Mouse (Mus musculus) heart, embryonic 12.5 days (tissue): ENCODE data around the gene Atf5. TPM values are rescaled to one million over a fixed set of nuclear protein-coding genes. Genes with fewer than 3 reads are reported as not detected.

Experiments
- ATAC-seq: fragments of 200-750 bp; cut with Nextera tagmentation; 2 replicates; pipeline ENCODE4 v1.8.0; 2017; ENCODE audit warnings: moderate TSS enrichment, moderate library complexity; ENCODE audit not compliant: insufficient number of reproducible peaks, low FRiP score
- H3K27ac ChIP-seq: fragments of 300-500 bp; sonication (generic); 2 replicates; pipeline ENCODE4 v1.5.1; 2016; ENCODE audit warnings: mild to moderate bottlenecking, moderate library complexity; ENCODE audit not compliant: poor library complexity, severe bottlenecking
- H3K27me3 ChIP-seq: fragments of 300-500 bp; sonication (generic); replicated peaks from 2 replicates; pipeline ENCODE4 v1.6.1; 2016; ENCODE audit warnings: mild to moderate bottlenecking, moderate library complexity
- H3K36me3 ChIP-seq: fragments of 300-500 bp; sonication (generic); 2 replicates; pipeline ENCODE4 v1.6.1; 2016; ENCODE audit warnings: mild to moderate bottlenecking, moderate library complexity
- H3K4me1 ChIP-seq: fragments of 300-500 bp; sonication (generic); replicated peaks from 2 replicates; pipeline ENCODE4 v1.6.1; 2016; ENCODE audit warnings: mild to moderate bottlenecking
- H3K4me2 ChIP-seq: fragments of 300-500 bp; sonication (generic); 2 replicates; pipeline ENCODE4 v1.6.1; 2016; ENCODE audit warnings: mild to moderate bottlenecking, moderate library complexity
- H3K4me3 ChIP-seq: fragments of 300-500 bp; sonication (generic); 2 replicates; pipeline ENCODE4 v1.5.1; 2016; ENCODE audit warnings: mild to moderate bottlenecking
- H3K9ac ChIP-seq: fragments of 300-500 bp; sonication (generic); 2 replicates; pipeline ENCODE4 v1.6.1; 2016; ENCODE audit warnings: mild to moderate bottlenecking, moderate library complexity
- H3K9me3 ChIP-seq: fragments of 300-500 bp; sonication (generic); replicated peaks from 2 replicates; pipeline ENCODE4 v1.6.1; 2016; ENCODE audit warnings: mild to moderate bottlenecking, moderate library complexity
- WGBS: fragments of 180-500 bp; shearing (Covaris S2); methylation state at CpG from one replicate; pipeline ENCODE4 v1.1.7; 2016; 5-methylcytosine and 5-hydroxymethylcytosine counted together
- polyA plus RNA-seq: library from polyadenylated mRNA; unstranded; fragments of >200 nt; fragmentation: Nextera tagmentation; extraction: Ambion mirVana; gene quantifications from 2 replicates; pipeline ENCODE4 v1.2.1, GENCODE M21; 2016

Gene Atf5
- polyA plus RNA-seq, 1 experiment from 2014 or later: 2.6 TPM

GRCm38 (mm10) chr7:44856265-44856916, 39.9 kb upstream of the Atf5 start:
- H3K4me2 ChIP-seq: peak overlapping the region; percentile 95
- peaks cover 67% of the 10 kb centered on the region for H3K4me1 ChIP-seq
- no peaks in the 10 kb centered on the region for H3K27me3 ChIP-seq
- peak overlapping the region; percentile 66 for H3K4me3 ChIP-seq
- WGBS: 57% methylated on average over 9 of the region's 9 CpGs
- H3K9me3 ChIP-seq: no peaks in the 10 kb centered on the region
- H3K36me3 ChIP-seq: peaks cover 29% of the 10 kb centered on the region
- H3K27ac ChIP-seq: peak overlapping the region; percentile 86
- no peak for ATAC-seq
- H3K9ac ChIP-seq: no peak overlapping the region; the same call in 1 of the 2 replicates

- ATAC-seq: no peak
- Histone ChIP-seq H3K27me3 (no peaks in the 10 kb centered on the region), H3K4me2 (peak overlapping the region; percentile 82), H3K27ac (peak overlapping the region; percentile 97), H3K36me3 (peaks cover 25% of the 10 kb centered on the region), H3K4me3 (peak overlapping the region; percentile 52), H3K9ac (peak overlapping the region; percentile 77), H3K9me3 (no peaks in the 10 kb centered on the region), H3K4me1 (peaks cover 70% of the 10 kb centered on the region)
- 46% methylated on average over 10 of the region's 10 CpGs for WGBS
Measured at GRCm38 (mm10) chr7:44855036-44855435, 38.6 kb upstream of the Atf5 start.

DNA sequence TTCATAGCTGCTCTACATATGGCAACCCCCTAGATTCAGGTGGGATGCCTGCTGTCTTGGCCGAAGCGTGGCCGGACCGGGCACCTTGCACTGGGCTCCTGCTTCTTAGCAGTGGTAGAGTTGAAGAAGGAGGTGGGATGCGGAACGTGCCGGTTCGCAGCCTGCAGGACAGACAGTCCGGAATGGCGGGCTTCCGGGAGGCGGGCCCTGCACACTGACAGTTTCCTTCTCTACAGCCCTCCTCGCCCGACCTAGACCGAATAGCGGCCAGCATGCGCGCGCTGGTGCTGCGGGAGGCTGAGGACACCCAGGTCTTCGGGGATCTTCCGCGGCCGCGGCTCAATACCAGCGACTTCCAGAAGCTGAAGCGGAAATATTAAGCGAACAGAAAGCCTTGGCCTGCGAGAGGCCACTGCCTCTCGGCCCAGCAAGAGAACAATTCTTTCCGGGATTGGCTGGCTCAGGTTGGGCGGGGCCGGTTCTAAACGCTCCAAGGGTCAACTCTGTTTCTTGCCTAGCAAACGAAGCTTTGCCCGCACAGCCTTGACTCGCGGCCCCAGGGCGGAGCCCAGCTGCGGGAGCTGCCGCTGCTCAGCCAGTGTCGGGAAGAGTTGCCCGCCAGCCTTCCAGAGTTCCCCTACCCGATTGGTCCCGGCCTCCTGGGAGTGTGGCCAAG, 38.0 kb upstream of the Atf5 start:
- peak overlapping the region; percentile 97 for H3K27ac ChIP-seq
- H3K36me3 ChIP-seq: peaks cover 21% of the 10 kb centered on the region
- H3K4me3 ChIP-seq: peak overlapping the region; percentile 52
- H3K4me2 ChIP-seq: peak overlapping the region; percentile 82
- peaks cover 70% of the 10 kb centered on the region for H3K4me1 ChIP-seq
- H3K9me3 ChIP-seq: no peaks in the 10 kb centered on the region
- H3K9ac ChIP-seq: peak overlapping the region; percentile 77
- peak; percentile 64 for ATAC-seq
- under 1% methylated on average over 45 of the region's 45 CpGs for WGBS
- H3K27me3 ChIP-seq: no peaks in the 10 kb centered on the region

DNA sequence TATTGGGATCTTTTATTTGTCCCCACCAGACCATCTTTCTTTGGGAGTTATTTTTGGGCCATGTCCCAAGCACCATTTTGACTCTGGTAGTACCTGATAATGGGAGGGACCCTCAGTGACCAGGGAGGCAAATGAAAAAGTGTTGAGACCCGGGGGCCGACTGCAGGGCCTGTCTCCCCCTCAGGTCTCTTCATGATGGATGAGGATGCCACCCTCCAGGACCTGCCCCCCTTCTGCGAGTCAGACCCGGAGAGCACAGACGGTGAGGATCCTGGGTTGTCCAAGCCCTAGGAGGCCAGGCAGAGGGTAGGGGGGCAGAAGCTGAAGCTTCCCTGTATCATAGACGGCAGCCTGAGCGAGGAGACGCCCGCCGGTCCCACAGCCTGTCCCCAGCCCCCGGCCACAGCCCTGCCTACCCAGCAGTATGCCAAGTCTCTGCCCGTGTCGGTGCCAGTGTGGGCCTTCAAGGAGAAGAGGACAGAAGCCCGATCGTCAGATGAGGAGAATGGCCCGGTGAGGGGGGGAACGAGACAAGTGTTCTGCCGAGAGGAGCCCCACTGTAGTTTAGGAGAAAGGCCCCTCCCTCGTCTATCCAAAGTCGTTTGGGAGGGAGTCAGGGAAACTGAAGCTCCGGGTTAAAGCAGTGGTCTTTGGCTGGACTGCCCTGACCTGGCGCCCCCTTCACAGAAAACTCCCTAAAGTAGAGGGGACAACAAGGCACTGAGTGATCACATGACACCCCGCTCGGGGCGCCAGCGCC, 37.3 kb upstream of the Atf5 start:
- peaks cover 70% of the 10 kb centered on the region for H3K4me1 ChIP-seq
- peak overlapping the region; percentile 97 for H3K27ac ChIP-seq
- ATAC-seq: peak; percentile 13
- no peaks in the 10 kb centered on the region for H3K9me3 ChIP-seq
- H3K36me3 ChIP-seq: peaks cover 21% of the 10 kb centered on the region
- peak overlapping the region; percentile 77 for H3K9ac ChIP-seq
- H3K27me3 ChIP-seq: no peaks in the 10 kb centered on the region
- H3K4me2 ChIP-seq: peak overlapping the region; percentile 82
- peak overlapping the region; percentile 52 for H3K4me3 ChIP-seq
- 33% methylated on average over 26 of the region's 26 CpGs for WGBS

DNA sequence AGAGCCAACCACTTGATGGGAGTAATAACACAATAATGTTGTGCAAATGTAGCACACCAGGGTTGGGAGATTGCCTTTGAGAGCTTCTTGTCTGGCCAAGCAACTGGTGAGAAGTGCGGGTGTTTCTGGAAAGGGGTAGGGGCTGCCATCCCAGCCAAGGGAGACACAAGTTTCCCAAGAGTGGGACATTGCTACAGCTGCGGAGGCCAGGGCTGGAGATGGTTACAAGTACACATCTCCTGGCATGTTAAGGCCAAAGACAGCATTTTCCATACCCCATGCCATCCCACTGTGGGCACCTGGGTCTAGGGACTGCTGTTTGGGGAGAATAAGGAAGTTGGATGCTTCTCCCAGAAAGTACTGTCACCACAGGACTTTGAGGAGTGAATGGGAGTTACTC, 36.6 kb upstream of the Atf5 start:
- Histone ChIP-seq H3K4me2 (no peak overlapping the region; the same call in 1 of the 2 replicates), H3K27ac (no peak overlapping the region), H3K9me3 (no peaks in the 10 kb centered on the region), H3K36me3 (peaks cover 21% of the 10 kb centered on the region), H3K27me3 (no peaks in the 10 kb centered on the region), H3K4me3 (no peak overlapping the region), H3K9ac (no peak overlapping the region), H3K4me1 (peaks cover 66% of the 10 kb centered on the region)
- 93% methylated on average over 2 of the region's 2 CpGs for WGBS
- no peak for ATAC-seq

DNA sequence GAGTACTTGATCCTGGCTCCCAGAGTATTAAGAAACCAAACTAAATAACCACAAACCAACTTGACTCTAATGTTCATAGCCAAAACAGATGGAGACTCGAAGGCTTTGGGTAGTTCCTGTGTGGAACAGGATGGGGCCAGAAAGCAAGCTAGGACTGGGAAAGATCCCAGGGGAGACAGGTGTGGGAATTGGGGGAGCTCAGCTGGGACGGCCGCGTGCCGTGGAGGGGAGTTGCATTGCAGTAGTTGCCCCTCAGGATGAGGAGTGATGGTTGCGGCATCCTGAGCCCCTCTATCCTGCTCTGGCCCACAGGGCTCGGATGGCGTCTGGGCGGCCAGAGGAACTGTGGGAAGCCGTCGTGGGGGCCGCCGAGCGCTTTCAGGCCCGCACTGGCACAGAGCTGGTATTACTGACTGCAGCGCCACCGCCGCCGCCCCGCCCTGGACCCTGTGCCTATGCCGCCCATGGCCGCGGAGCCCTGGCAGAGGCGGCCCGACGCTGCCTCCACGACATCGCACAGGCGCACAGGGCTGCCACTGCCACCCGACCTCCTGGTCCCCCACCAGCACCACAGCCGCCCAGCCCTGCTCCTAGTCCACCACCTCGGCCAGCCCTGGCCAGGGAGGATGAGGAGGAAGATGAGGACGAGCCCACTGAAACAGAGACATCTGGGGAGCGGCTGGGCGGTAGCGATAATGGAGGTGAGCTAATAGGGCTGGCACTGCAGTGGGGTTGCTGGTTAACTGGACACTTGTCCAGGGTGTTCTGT, 36.0 kb upstream of the Atf5 start:
- peaks cover 21% of the 10 kb centered on the region for H3K36me3 ChIP-seq
- ATAC-seq: no peak
- no peak overlapping the region; the same call in 1 of the 2 replicates for H3K4me2 ChIP-seq
- H3K27ac ChIP-seq: no peak overlapping the region
- H3K27me3 ChIP-seq: no peaks in the 10 kb centered on the region
- H3K9me3 ChIP-seq: no peaks in the 10 kb centered on the region
- WGBS: 87% methylated on average over 36 of the region's 36 CpGs
- H3K4me1 ChIP-seq: peaks cover 66% of the 10 kb centered on the region
- H3K4me3 ChIP-seq: no peak overlapping the region
- H3K9ac ChIP-seq: no peak overlapping the region

DNA sequence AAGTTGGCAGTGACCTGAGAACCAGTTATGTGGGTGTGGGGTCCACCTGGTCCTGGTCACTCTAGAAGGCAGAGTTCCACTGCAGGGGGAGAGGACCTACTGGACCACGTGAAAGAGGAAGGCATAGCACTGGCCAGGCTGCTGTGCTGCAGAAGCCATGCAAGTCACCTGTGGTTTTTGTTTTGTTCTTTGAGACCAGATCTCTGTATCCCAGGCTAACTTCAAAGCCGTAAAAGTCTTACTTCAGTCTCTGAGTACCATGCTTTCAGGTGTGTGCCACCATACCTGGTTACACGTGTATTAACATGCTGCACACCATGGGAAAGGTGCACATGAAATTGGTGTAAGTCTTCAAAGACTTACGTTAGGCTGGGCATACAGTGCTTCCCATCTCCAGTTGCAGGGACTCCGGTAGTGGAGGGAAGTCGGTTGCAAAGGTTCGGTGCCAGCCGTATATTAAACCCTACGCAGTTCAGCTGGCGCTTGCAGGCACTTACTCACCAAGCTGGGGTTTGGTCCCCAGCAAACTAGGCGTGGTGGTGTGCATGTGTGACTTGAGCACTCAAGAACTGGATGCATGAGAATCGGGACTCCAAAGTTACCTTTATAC, 35.3 kb upstream of the Atf5 start:
- Histone ChIP-seq H3K27ac (no peak overlapping the region), H3K36me3 (peaks cover 24% of the 10 kb centered on the region), H3K4me1 (peaks cover 67% of the 10 kb centered on the region), H3K4me3 (peak overlapping the region; percentile 91; the same call in 1 of the 2 replicates), H3K4me2 (peak overlapping the region; percentile 94; the same call in 1 of the 2 replicates), H3K9ac (peak overlapping the region; percentile 94), H3K27me3 (no peaks in the 10 kb centered on the region), H3K9me3 (no peaks in the 10 kb centered on the region)
- 93% methylated on average over 12 of the region's 12 CpGs for WGBS
- no peak for ATAC-seq

GRCm38 (mm10) chr7:44850789-44851624, 34.5 kb upstream of the Atf5 start:
- ATAC-seq: no peak
- peak overlapping the region; percentile 98 for H3K27ac ChIP-seq
- H3K9ac ChIP-seq: peak overlapping the region; percentile 94
- no peaks in the 10 kb centered on the region for H3K27me3 ChIP-seq
- 77% methylated on average over 8 of the region's 8 CpGs for WGBS
- H3K4me2 ChIP-seq: peak overlapping the region; percentile 94
- H3K4me3 ChIP-seq: peak overlapping the region; percentile 91
- H3K36me3 ChIP-seq: peaks cover 31% of the 10 kb centered on the region
- peaks cover 61% of the 10 kb centered on the region for H3K4me1 ChIP-seq
- no peaks in the 10 kb centered on the region for H3K9me3 ChIP-seq

DNA sequence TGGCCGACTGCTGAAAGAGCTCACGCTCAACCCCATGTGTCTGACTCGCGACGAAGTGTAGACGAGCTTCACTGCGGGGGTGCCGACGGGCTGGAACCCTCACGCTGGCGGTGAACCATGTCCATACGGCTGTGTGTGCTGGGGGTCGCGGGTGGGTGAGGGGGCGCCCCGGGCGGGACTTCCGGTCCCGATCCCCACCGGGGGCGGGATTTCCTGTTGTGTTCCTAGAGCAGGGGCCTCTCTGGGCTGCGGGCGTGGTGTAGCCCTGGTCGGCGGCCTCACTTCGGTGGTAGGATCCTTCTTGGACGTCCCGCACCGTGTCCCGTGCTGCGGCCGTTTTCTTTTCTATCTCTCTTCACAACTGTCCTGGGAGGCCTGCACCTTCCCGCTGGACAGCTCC, 33.7 kb upstream of the Atf5 start:
- under 1% methylated on average over 32 of the region's 33 CpGs for WGBS
- Histone ChIP-seq H3K9ac (peak overlapping the region; percentile 94), H3K36me3 (peaks cover 40% of the 10 kb centered on the region), H3K27me3 (no peaks in the 10 kb centered on the region), H3K4me3 (peak overlapping the region; percentile 91), H3K4me1 (peaks cover 52% of the 10 kb centered on the region), H3K9me3 (no peaks in the 10 kb centered on the region), H3K27ac (peak overlapping the region; percentile 98), H3K4me2 (peak overlapping the region; percentile 94)
- ATAC-seq: peak; percentile 52
